Mouse (Mus musculus): ENCODE measurements at regions not wholly inside any gene's neighbourhood (a gene's known extent, or its start where the extent isn't known, plus 50 kb on each side); places are given as distances from the start of the nearest gene placed in this dataset.

DNA sequence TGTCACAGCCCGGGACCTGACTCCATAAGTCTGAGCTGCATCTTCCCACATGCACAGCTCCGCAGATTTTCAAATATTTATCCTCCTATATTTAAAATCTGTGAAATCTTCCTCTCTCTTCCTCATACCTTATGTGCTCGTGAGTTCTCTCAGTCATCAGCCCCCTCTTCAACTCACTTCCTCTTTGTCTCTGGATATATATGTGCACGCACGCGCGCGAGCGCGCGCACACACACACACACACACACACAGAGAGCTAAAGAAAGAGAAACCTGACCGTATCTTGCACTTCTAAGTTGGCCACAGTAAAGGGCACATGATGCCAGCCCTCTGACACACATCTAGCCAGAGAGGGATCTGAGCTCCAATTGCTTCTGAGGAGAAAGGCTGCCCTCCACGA, 159.7 kb upstream of the Sdk2 start:
- no peak for TF ChIP-seq GATA1 (IDR thresholded peaks at IDR 0.05; ENCODE audit: borderline replicate concordance, low read length)
- no peak for TF ChIP-seq FLI1 (IDR thresholded peaks at IDR 0.05; ENCODE audit: low read length)
